ENCODE assay signal across 20 mouse cellular contexts in the genomic region with DNA sequence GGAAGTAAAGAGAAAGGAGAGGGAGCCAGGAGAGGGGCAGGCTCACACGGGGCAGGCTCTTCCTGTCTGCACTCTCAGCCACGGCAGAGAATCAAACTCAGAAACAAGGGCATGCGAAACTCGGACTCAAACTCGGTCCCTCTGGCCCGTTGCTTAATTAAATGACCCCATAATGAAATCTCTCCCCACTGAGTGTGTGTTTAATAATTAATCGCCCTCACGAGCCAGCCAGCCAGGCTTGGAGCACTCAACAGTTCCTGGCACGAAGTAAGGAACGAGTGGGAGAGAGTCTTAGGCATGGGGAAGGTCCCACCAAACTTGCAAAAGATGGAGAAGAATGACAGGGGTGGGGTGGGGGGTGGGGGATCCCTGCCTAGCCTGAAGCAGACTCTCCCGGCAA. TPM values are rescaled to one million over a fixed set of nuclear protein-coding genes. Genes with fewer than 3 reads are reported as not detected.
DNase-seq lines count a peak whose midpoint lies in the region; ATAC-seq and TF ChIP-seq lines count a peak whose summit lies in the region.
"Had no signal": no experiment of that assay in that cellular context is flagged by ENCODE, and none has a peak within 500 bp of the region (broad histone marks: within the 10 kb centered on the region; RNA-seq: fewer than 3 reads in every experiment).

No protein-coding gene starts in this region.

- DNase-seq in lung, postnatal 4 days = no peak
- DNase-seq in limb, embryonic 10.5 days (ENCODE audit: low spot score) = no peak
- DNase-seq in adrenal gland, postnatal 10 days = no peak
- no peak for DNase-seq in layer of hippocampus, adult 9-10 months (ENCODE audit: low spot score)
- no peak for DNase-seq in gastrocnemius, adult 2 months
- DNase-seq: adrenal gland, adult 2 months; cerebellum, adult 9-10 months; gastrocnemius, postnatal 10 days; heart, adult 11 months; heart, postnatal 4 days; liver, embryonic 13.5 days; midbrain, embryonic 14.5 days; spleen, adult 18-20 months had no signal

- H3K9me3 ChIP-seq in lung, embryonic 15.5 days = no peaks in the 10 kb centered on the region
- H3K9me3 ChIP-seq in kidney, embryonic 15.5 days (replicated peaks) = no peaks in the 10 kb centered on the region
- no peaks in the 10 kb centered on the region for H3K9me3 ChIP-seq in limb, embryonic 10.5 days (replicated peaks)
- H3K9me3 ChIP-seq: forebrain, embryonic 12.5 days; heart, embryonic 15.5 days; limb, embryonic 12.5 days; liver, embryonic 13.5 days; neural tube, embryonic 15.5 days had no signal

- no peak for TF ChIP-seq CTCF in gastrocnemius, adult 2 months (IDR thresholded peaks at IDR 0.05)

- WGBS in lung, embryonic 15.5 days = 35% methylated on average over 11 of the region's 11 CpGs
- WGBS in kidney, embryonic 15.5 days = 45% methylated on average over 11 of the region's 11 CpGs
- 71% methylated on average over 11 of the region's 11 CpGs for WGBS in limb, embryonic 10.5 days

- ATAC-seq in lung, embryonic 15.5 days (ENCODE audit: borderline replicate concordance, extremely low read depth, low FRiP score, low TSS enrichment) = no peak
- ATAC-seq in kidney, embryonic 15.5 days (replicated peaks; ENCODE audit: low FRiP score) = 0 out of 2 replicates have a peak, but pooled peaks have one; percentile 26
- ATAC-seq: hindbrain, postnatal 0 days had no signal

- intact Hi-C loops in gastrocnemius, adult 2 months (cut with DNase I) = no loop called here

- H3K4me2 ChIP-seq in lung, embryonic 15.5 days = peak overlapping the region; percentile 16; the same call in 1 of the 2 replicates
- H3K4me2 ChIP-seq in kidney, embryonic 15.5 days = 0 out of 2 replicates have a peak overlapping the region, but pooled peaks have one; percentile 0
- H3K4me2 ChIP-seq: forebrain, embryonic 12.5 days; heart, embryonic 15.5 days; limb, embryonic 12.5 days; liver, embryonic 13.5 days; neural tube, embryonic 15.5 days had no signal

- H3K4me1 ChIP-seq in lung, embryonic 15.5 days = 0 out of 2 replicates have a peak, but pooled peaks cover 6% of the 10 kb centered on the region
- H3K4me1 ChIP-seq in kidney, embryonic 15.5 days = peaks cover 37% of the 10 kb centered on the region
- H3K4me1 ChIP-seq in limb, embryonic 10.5 days = peaks cover 38% of the 10 kb centered on the region

- peaks cover 21% of the 10 kb centered on the region for H3K27me3 ChIP-seq in lung, embryonic 15.5 days
- H3K27me3 ChIP-seq in kidney, embryonic 15.5 days = peaks cover 16% of the 10 kb centered on the region
- peaks cover 53% of the 10 kb centered on the region for H3K27me3 ChIP-seq in limb, embryonic 10.5 days (ENCODE audit: low read depth, poor library complexity, severe bottlenecking)
- H3K27me3 ChIP-seq: neural tube, embryonic 15.5 days had no signal

- H3K36me3 ChIP-seq in lung, embryonic 15.5 days = no peaks in the 10 kb centered on the region
- no peaks in the 10 kb centered on the region for H3K36me3 ChIP-seq in kidney, embryonic 15.5 days
- no peaks in the 10 kb centered on the region for H3K36me3 ChIP-seq in limb, embryonic 10.5 days
- H3K36me3 ChIP-seq: forebrain, embryonic 12.5 days; heart, embryonic 15.5 days; limb, embryonic 12.5 days; liver, embryonic 13.5 days; neural tube, embryonic 15.5 days had no signal

- no peak overlapping the region for H3K27ac ChIP-seq in lung, embryonic 15.5 days
- H3K27ac ChIP-seq in kidney, embryonic 15.5 days = 0 out of 2 replicates have a peak overlapping the region, but pooled peaks have one; percentile 58
- H3K27ac ChIP-seq in limb, embryonic 10.5 days = peak overlapping the region; percentile 46; the same call in 1 of the 2 replicates
- no peak overlapping the region for H3K27ac ChIP-seq in gastrocnemius, adult 2 months
- H3K27ac ChIP-seq: forebrain, embryonic 12.5 days; heart, embryonic 15.5 days; hindbrain, postnatal 0 days; liver, embryonic 13.5 days; neural tube, embryonic 15.5 days had no signal

- no peak overlapping the region for H3K4me3 ChIP-seq in lung, embryonic 15.5 days
- H3K4me3 ChIP-seq in kidney, embryonic 15.5 days (replicated peaks) = no peak overlapping the region
- H3K4me3 ChIP-seq in limb, embryonic 10.5 days = no peak overlapping the region
- H3K4me3 ChIP-seq in gastrocnemius, adult 2 months = no peak overlapping the region
- H3K4me3 ChIP-seq: forebrain, embryonic 12.5 days; heart, embryonic 15.5 days; limb, embryonic 12.5 days; liver, embryonic 13.5 days; neural tube, embryonic 15.5 days had no signal

- no peak overlapping the region for H3K9ac ChIP-seq in lung, embryonic 15.5 days
- H3K9ac ChIP-seq in kidney, embryonic 15.5 days = no peak overlapping the region
- H3K9ac ChIP-seq: forebrain, embryonic 12.5 days; heart, embryonic 15.5 days; limb, embryonic 12.5 days; liver, embryonic 13.5 days; neural tube, embryonic 15.5 days had no signal

RNA-seq across cellular contexts. Expression of gene Eya2, which starts 35.9 kb away (rescaled TPM):
- 2.2 and 3.2 TPM in 2 replicates for polyA plus RNA-seq in lung, embryonic 15.5 days (2015; fragmentation: Nextera tagmentation; extraction: Ambion mirVana)
- polyA plus RNA-seq in kidney, embryonic 15.5 days (2015; fragmentation: Nextera tagmentation; extraction: Ambion mirVana) = 6.6 and 6.9 TPM in 2 replicates
- polyA plus RNA-seq in limb, embryonic 10.5 days (2016; fragmentation: Nextera tagmentation; extraction: Ambion mirVana) = 6.9 and 7.7 TPM in 2 replicates
- 1 to 10 TPM; 3.5 to 4.7 TPM for total RNA-seq in adrenal gland, postnatal 10 days (2021)
- 1 to 10 TPM; 3.0 to 5.8 TPM for total RNA-seq in gastrocnemius, adult 2 months (2021)

RNA-seq across cellular contexts. Expression of gene Slc2a10, which starts 55.3 kb away (rescaled TPM):
- polyA plus RNA-seq in lung, embryonic 15.5 days (2015; fragmentation: Nextera tagmentation; extraction: Ambion mirVana) = 12.3 and 12.5 TPM in 2 replicates
- polyA plus RNA-seq in kidney, embryonic 15.5 days (2015; fragmentation: Nextera tagmentation; extraction: Ambion mirVana) = 6.9 and 7.2 TPM in 2 replicates
- 3.0 and 4.6 TPM in 2 replicates for polyA plus RNA-seq in limb, embryonic 10.5 days (2016; fragmentation: Nextera tagmentation; extraction: Ambion mirVana)
- 1 to 10 TPM; 1.7 to 2.3 TPM for total RNA-seq in adrenal gland, postnatal 10 days (2021)
- 1 to 10 TPM in 1 of 2 experiments, under 1 TPM in 1; 0.89 to 1.6 TPM for total RNA-seq in gastrocnemius, adult 2 months (2021)

Comparison
In these comparisons a context has a peak if more than half of its experiments do, and no peak if none do; other contexts are left out.
1. H3K27ac ChIP-seq: peak in kidney, embryonic 15.5 days (single experiment) and limb, embryonic 10.5 days (single experiment); none in lung, embryonic 15.5 days (single experiment) and gastrocnemius, adult 2 months (single experiment).